In the genomic region with DNA sequence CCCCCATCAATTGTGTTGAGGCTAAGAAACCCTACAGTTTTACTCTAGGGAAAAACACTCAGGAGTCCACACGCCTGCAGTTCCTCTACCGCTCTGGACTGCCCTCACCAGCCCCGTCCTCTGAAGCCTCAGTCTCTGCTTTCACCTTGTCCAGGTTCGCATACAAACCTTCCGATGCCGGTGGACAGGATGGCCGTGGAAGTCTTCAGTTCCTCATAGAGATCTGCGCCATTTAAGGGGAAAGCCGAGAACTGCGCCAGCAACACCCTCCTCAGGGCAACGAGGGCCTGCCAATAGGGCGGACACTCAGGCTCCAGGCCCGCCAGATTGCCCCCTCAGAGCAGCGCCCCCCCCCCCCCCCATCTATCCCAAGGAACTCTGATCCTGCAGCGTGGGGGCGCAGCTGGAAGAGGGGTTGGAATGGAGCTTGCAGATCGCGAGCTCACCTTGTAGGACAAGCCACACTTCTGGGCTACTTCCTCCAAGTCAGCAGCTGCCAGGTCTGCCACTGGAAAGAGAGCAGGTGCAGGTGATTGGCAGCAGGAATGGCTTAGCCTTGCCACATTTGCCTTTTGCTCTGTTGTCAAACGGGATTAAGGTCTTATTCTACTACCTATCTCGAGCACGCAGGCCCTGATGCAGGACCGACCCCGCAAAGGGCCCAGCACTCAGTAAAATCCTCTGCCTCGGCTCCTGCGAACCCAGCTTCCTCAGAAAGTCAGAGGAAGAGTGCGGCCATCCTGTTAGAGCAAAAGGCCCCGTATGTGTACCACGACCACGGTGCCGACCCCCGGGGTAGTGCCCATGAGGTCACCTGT, we compare ENCODE assay signal across 8 mouse cellular contexts. TPM values are rescaled to one million over a fixed set of nuclear protein-coding genes. Genes with fewer than 3 reads are reported as not detected.
A peak's percentile ranks its signal among the peaks of the same experiment; 100 is the strongest.
DNase-seq lines count a peak whose midpoint lies in the region; ATAC-seq and TF ChIP-seq lines count a peak whose summit lies in the region.

No protein-coding gene starts in this region.

- H3K27ac ChIP-seq in spleen, adult 2 months (ENCODE audit: insufficient read depth, low read length) = peak overlapping the region; percentile 71
- peak overlapping the region; percentile 78 for H3K27ac ChIP-seq in bone marrow, adult 2 months (ENCODE audit: control insufficient read depth, insufficient read depth, low read depth, low read length, poor library complexity)
- peak overlapping the region; percentile 69 for H3K27ac ChIP-seq in forebrain, embryonic 15.5 days (replicated peaks)
- peak overlapping the region; percentile 83 for H3K27ac ChIP-seq in stomach, postnatal 0 days (replicated peaks)

- no peaks in the 10 kb centered on the region for H3K9me3 ChIP-seq in forebrain, embryonic 15.5 days
- H3K9me3 ChIP-seq in stomach, postnatal 0 days (ENCODE audit: control insufficient read depth, low read length) = no peaks in the 10 kb centered on the region

- 2% methylated on average over 31 of the region's 31 CpGs for WGBS in spleen, adult 2 months
- WGBS in bone marrow, adult 2 months = under 1% methylated on average over 31 of the region's 31 CpGs
- 5% methylated on average over 31 of the region's 31 CpGs for WGBS in forebrain, embryonic 15.5 days
- 4% methylated on average over 31 of the region's 31 CpGs for WGBS in stomach, postnatal 0 days

- peak overlapping the region; percentile 84 for H3K9ac ChIP-seq in forebrain, embryonic 15.5 days (replicated peaks)
- H3K9ac ChIP-seq in stomach, postnatal 0 days (ENCODE audit: low read length) = peak overlapping the region; percentile 76

- peak overlapping the region; percentile 87 for H3K4me3 ChIP-seq in spleen, adult 2 months (ENCODE audit: extremely low read depth, insufficient read depth, insufficient read length)
- H3K4me3 ChIP-seq in bone marrow, adult 2 months (replicated peaks; ENCODE audit: control insufficient read depth, low read depth, low read length) = peak overlapping the region; percentile 86
- peak overlapping the region; percentile 87 for H3K4me3 ChIP-seq in forebrain, embryonic 15.5 days
- peak overlapping the region; percentile 64 for H3K4me3 ChIP-seq in stomach, postnatal 0 days (ENCODE audit: low read depth, low read length)

- no peak for TF ChIP-seq CTCF in spleen, adult 2 months (IDR thresholded peaks at IDR 0.05; ENCODE audit: extremely low read depth, insufficient read depth, insufficient read length, insufficient replicate concordance)
- TF ChIP-seq CTCF in bone marrow, adult 2 months (IDR thresholded peaks at IDR 0.05; ENCODE audit: control insufficient read depth, insufficient read depth, low read length) = no peak
- TF ChIP-seq CTCF in stomach, postnatal 0 days (IDR thresholded peaks at IDR 0.05; ENCODE audit: low read depth) = peak; percentile 35

- H3K27me3 ChIP-seq in spleen, adult 2 months (ENCODE audit: control insufficient read depth, insufficient read depth, low read length) = no peaks in the 10 kb centered on the region
- peaks cover 7% of the 10 kb centered on the region; the same call in 1 of the 2 replicates for H3K27me3 ChIP-seq in forebrain, embryonic 15.5 days
- no peaks in the 10 kb centered on the region for H3K27me3 ChIP-seq in stomach, postnatal 0 days (ENCODE audit: control insufficient read depth, insufficient read depth, low read length)

- TF ChIP-seq POLR2A in spleen, adult 2 months (IDR thresholded peaks at IDR 0.05; ENCODE audit: low read depth, low read length) = no peak
- TF ChIP-seq POLR2A in bone marrow, adult 2 months (IDR thresholded peaks at IDR 0.05; ENCODE audit: borderline replicate concordance, control insufficient read depth, low read depth, low read length) = no peak

- H3K36me3 ChIP-seq in spleen, adult 2 months (ENCODE audit: control insufficient read depth, insufficient read depth, low read length) = no peaks in the 10 kb centered on the region
- no peaks in the 10 kb centered on the region for H3K36me3 ChIP-seq in forebrain, embryonic 15.5 days
- H3K36me3 ChIP-seq in stomach, postnatal 0 days (ENCODE audit: control insufficient read depth, insufficient read depth, low read length) = no peaks in the 10 kb centered on the region

- peak overlapping the region; percentile 94 for H3K4me2 ChIP-seq in forebrain, embryonic 15.5 days (replicated peaks)
- peak overlapping the region; percentile 68 for H3K4me2 ChIP-seq in stomach, postnatal 0 days (replicated peaks; ENCODE audit: low read depth)

- ATAC-seq in forebrain, embryonic 15.5 days (replicated peaks) = peak; percentile 59
- ATAC-seq in stomach, postnatal 0 days (ENCODE audit: low FRiP score, low TSS enrichment) = peak; percentile 46

- H3K4me1 ChIP-seq in spleen, adult 2 months (ENCODE audit: control insufficient read depth, insufficient read depth, insufficient read length) = no peaks in the 10 kb centered on the region; the same call in 1 of the 2 replicates
- no peaks in the 10 kb centered on the region for H3K4me1 ChIP-seq in bone marrow, adult 2 months (ENCODE audit: control insufficient read depth, insufficient read depth, low read length)
- peaks cover 23% of the 10 kb centered on the region for H3K4me1 ChIP-seq in forebrain, embryonic 15.5 days
- H3K4me1 ChIP-seq in stomach, postnatal 0 days (replicated peaks; ENCODE audit: control insufficient read depth, insufficient read depth) = peaks cover 2% of the 10 kb centered on the region; the same call in 1 of the 2 replicates

- TF ChIP-seq EP300 in stomach, postnatal 0 days (optimal IDR thresholded peaks at IDR 0.05) = no peak

- no peak for DNase-seq in spleen, adult 2 months (ENCODE audit: low read depth in 1 of 2, low spot score in 2 of 2)
- no peak for DNase-seq in spleen, postnatal 14 days (ENCODE audit: low spot score in 2 of 2)
- DNase-seq in kidney, adult 8-10 months = peak; percentile 33 to 35
- DNase-seq in lung, postnatal 36 days = peak; percentile 32
- DNase-seq in stomach, postnatal 0 days (ENCODE audit: low spot score) = peak; percentile 65
- DNase-seq in gastrocnemius, postnatal 10 days = no peak

RNA-seq across cellular contexts. Expression of a gene that starts 0.7 kb away (rescaled TPM):
- polyA plus RNA-seq in spleen, adult 2 months (2012; rRNA removed) = 10.9 and 11.8 TPM in 2 replicates
- 4.4 and 9.8 TPM in 2 replicates for polyA plus RNA-seq in bone marrow, adult 2 months (2011; ENCODE audit: insufficient read depth, insufficient read length, low replicate concordance, missing spikeins)
- 13.5 and 14.2 TPM in 2 replicates for polyA plus RNA-seq in forebrain, embryonic 15.5 days (2015; fragmentation: Nextera tagmentation; extraction: Ambion mirVana)
- 8.3 and 9.7 TPM in 2 replicates for polyA plus RNA-seq in stomach, postnatal 0 days (2015; fragmentation: Nextera tagmentation; extraction: Ambion mirVana)
- 1 to 10 TPM; 5.4 to 8.0 TPM for total RNA-seq in gastrocnemius, postnatal 10 days (2021)

RNA-seq across cellular contexts. Expression of a gene that starts 2.2 kb away (rescaled TPM):
- 0.06 and 0.07 TPM in 2 replicates for polyA plus RNA-seq in spleen, adult 2 months (2012; rRNA removed)
- polyA plus RNA-seq in bone marrow, adult 2 months (2011; ENCODE audit: insufficient read depth, insufficient read length, low replicate concordance, missing spikeins) = not detected in 2 replicates
- polyA plus RNA-seq in forebrain, embryonic 15.5 days (2015; fragmentation: Nextera tagmentation; extraction: Ambion mirVana) = 0.23 and 0.60 TPM in 2 replicates
- 0.08 TPM in 1 of 2 replicates, not detected in the other for polyA plus RNA-seq in stomach, postnatal 0 days (2015; fragmentation: Nextera tagmentation; extraction: Ambion mirVana)
- not detected for total RNA-seq in gastrocnemius, postnatal 10 days (2021)

RNA-seq across cellular contexts. Expression of a gene that starts 18.5 kb away (rescaled TPM):
- polyA plus RNA-seq in spleen, adult 2 months (2012; rRNA removed) = 53.5 and 61.3 TPM in 2 replicates
- 24.9 and 33.6 TPM in 2 replicates for polyA plus RNA-seq in bone marrow, adult 2 months (2011; ENCODE audit: insufficient read depth, insufficient read length, low replicate concordance, missing spikeins)
- polyA plus RNA-seq in forebrain, embryonic 15.5 days (2015; fragmentation: Nextera tagmentation; extraction: Ambion mirVana) = 32.0 and 37.5 TPM in 2 replicates
- 15.3 and 16.8 TPM in 2 replicates for polyA plus RNA-seq in stomach, postnatal 0 days (2015; fragmentation: Nextera tagmentation; extraction: Ambion mirVana)
- 10 to 100 TPM; 11.1 to 18.7 TPM for total RNA-seq in gastrocnemius, postnatal 10 days (2021)

RNA-seq across cellular contexts. Expression of a gene that starts 18.7 kb away (rescaled TPM):
- polyA plus RNA-seq in spleen, adult 2 months (2012; rRNA removed) = 12.0 and 13.3 TPM in 2 replicates
- polyA plus RNA-seq in bone marrow, adult 2 months (2011; ENCODE audit: insufficient read depth, insufficient read length, low replicate concordance, missing spikeins) = 21.5 and 23.8 TPM in 2 replicates
- 8.7 and 10.0 TPM in 2 replicates for polyA plus RNA-seq in forebrain, embryonic 15.5 days (2015; fragmentation: Nextera tagmentation; extraction: Ambion mirVana)
- 16.4 and 17.1 TPM in 2 replicates for polyA plus RNA-seq in stomach, postnatal 0 days (2015; fragmentation: Nextera tagmentation; extraction: Ambion mirVana)
- 1 to 10 TPM; 5.5 to 7.6 TPM for total RNA-seq in gastrocnemius, postnatal 10 days (2021)

RNA-seq across cellular contexts. Expression of a gene that starts 20.6 kb away (rescaled TPM):
- 0.31 and 0.82 TPM in 2 replicates for polyA plus RNA-seq in spleen, adult 2 months (2012; rRNA removed)
- polyA plus RNA-seq in bone marrow, adult 2 months (2011; ENCODE audit: insufficient read depth, insufficient read length, low replicate concordance, missing spikeins) = 2.4 and 2.5 TPM in 2 replicates
- polyA plus RNA-seq in forebrain, embryonic 15.5 days (2015; fragmentation: Nextera tagmentation; extraction: Ambion mirVana) = 1.0 and 1.3 TPM in 2 replicates
- 0.99 and 1.2 TPM in 2 replicates for polyA plus RNA-seq in stomach, postnatal 0 days (2015; fragmentation: Nextera tagmentation; extraction: Ambion mirVana)
- total RNA-seq in gastrocnemius, postnatal 10 days (2021) = 100 to 1,000 TPM; 101 to 115 TPM

Comparison
In these comparisons a context has a peak if more than half of its experiments do, and no peak if none do; other contexts are left out.
1. DNase-seq: peak in kidney, adult 8-10 months (2 of 2), lung, postnatal 36 days (single experiment) and stomach, postnatal 0 days (single experiment); none in spleen, adult 2 months (0 of 2), spleen, postnatal 14 days (0 of 2) and gastrocnemius, postnatal 10 days (single experiment).
2. Peak in every context shown above with its lines, with median percentiles within 50 percentile points of each other: H3K27ac ChIP-seq and H3K4me3 ChIP-seq.